Mouse (Mus musculus) v-Abl transformed pro-B cells (cell line): ENCODE measurements around the gene Tubgcp3.

ENCODE experiments used
- in situ Hi-C, 2 experiments: fragments of 400-800 bp; cut with MboI; formaldehyde crosslinking; loops; one replicate each; pipeline ENCODE4 v1.15.1; 2025; ENCODE audit not compliant: unreplicated experiment in 2 of 2

The Tubgcp3 gene

GRCm38 (mm10) chr8:12564307-12564706 is 107.7 kb downstream of the Tubgcp3 start:
- in situ Hi-C loops = no loop called here
